Mouse (Mus musculus) urinary bladder, postnatal 4 days (tissue): Measurements from ENCODE around the gene Klk15.
"Not testable (repeated sequence)": the region's sequence is repeated elsewhere in the genome, so short reads cannot be mapped to it uniquely, and the experiment has no call there.

Experiments used
- DNase-seq, 2 experiments: peaks; one replicate each; pipeline ENCODE4 v3.0.0; 2021 to 2022; ENCODE audit warnings: low spot score in 2 of 2

Klk15 gene

DNA sequence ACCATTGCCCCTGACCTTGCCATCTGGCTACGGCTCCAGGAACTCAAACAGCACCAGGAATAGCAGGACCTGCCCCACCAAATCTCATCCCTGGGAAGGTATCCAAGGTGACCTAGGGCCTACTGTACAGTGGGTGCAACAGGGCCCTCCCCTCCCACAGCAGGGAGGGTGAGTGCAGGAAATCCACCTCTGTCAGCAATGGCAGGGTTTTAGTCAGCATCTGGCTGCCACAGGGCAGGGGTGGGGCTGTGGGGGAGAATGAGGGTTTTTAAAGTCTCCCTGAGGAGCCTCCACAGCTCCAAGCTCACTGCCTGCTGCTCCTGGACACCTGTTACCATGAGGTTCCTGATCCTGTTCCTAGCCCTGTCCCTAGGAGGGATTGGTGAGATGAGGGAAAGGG is 42.2 kb downstream of the Klk15 start, which contains the start of gene Klk1b9:
TSS of gene Klk1b9 (plus strand) at position 301 of the 400 bp plus-strand sequence.
- DNase-seq: not testable (repeated sequence)

DNA sequence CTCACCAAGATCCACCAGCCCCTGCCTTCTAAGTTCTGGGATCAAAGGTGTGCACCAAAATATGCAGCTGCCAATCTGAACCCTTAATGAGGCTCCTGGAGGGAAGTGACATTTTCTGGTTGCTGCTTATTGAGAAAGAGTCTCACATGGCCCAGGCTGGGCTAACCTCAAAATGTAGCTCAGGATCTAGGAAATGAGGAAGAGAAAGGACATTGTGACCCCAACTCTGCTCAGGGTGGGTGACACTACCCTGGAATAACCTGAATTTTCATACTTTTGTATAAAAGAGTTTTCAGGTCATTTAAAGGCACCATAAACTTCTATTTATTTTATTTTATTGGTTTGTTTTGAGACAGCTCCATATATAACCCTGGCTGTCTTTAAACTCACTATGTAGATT is 52.1 kb downstream of the Klk15 start:
- DNase-seq: no peak
